Mouse (Mus musculus): ENCODE measurements around the gene Syap1. TPM values are rescaled to one million over a fixed set of nuclear protein-coding genes. Genes with fewer than 3 reads are reported as not detected.
"Not testable (repeated sequence)": the region's sequence is repeated elsewhere in the genome, so short reads cannot be mapped to it uniquely, and the experiment has no call there.

The Syap1 gene
- polyA plus RNA-seq, 1 experiment: 8.9 TPM

DNA sequence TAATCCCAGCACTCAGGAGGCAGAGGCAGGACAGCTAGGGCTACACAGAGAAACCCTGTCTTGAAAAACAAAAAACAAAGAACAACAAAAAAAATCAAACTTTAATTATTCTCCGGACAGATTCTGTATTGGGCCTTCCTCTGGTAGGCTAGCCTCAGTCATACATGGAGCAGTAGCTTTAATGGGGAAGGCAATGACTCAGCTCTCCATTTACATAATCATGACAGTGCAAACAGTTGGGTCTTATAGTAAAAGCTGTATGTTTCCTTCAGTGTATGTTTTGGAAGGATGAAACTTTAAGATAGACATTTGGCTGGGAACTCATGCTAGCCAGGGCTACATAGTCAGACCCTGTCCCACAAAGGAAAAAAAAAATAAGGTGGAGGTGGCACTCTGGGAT lies 39.6 kb downstream of the Syap1 start:
- Histone ChIP-seq H3K4me1 (ENCODE audit: control insufficient read depth, insufficient read depth, low read length) (no peaks in the 10 kb centered on the region), H3K4me3 (ENCODE audit: control insufficient read depth, low read depth, low read length) (no peak overlapping the region), H3K27ac (ENCODE audit: control insufficient read depth, insufficient read depth, low read depth, low read length) (no peak overlapping the region), H3K27me3 (ENCODE audit: control insufficient read depth, insufficient read depth, low read length) (no peaks in the 10 kb centered on the region), H3K36me3 (ENCODE audit: control insufficient read depth, insufficient read depth, low read length) (no peaks in the 10 kb centered on the region)
- TF ChIP-seq POLR2A (IDR thresholded peaks at IDR 0.05; ENCODE audit: control insufficient read depth, low read depth, low read length): no peak
- no peak for TF ChIP-seq CTCF (IDR thresholded peaks at IDR 0.05; ENCODE audit: control insufficient read depth, insufficient read depth, insufficient replicate concordance, low read depth, low read length)

DNA sequence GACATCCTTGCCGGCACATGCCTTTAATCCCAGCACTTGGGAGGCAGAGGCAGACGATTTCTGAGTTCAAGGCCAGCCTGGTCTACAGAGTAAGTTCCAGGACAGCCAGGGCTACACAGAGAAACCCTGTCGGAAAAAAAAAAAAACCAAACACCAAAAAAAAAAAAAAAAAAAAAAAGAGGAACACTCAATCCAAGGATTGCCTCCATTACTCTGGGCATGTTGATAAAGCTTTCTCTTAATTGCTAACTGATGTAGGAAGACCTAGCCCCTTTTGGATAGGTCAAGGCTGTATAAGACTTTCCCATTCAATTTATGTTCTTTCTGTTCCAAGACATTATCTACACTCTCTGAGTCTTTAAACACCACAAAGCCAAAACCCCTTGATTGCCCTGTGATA lies 42.7 kb downstream of the Syap1 start:
- TF ChIP-seq POLR2A (IDR thresholded peaks at IDR 0.05; ENCODE audit: control insufficient read depth, low read depth, low read length) (no peak), CTCF (IDR thresholded peaks at IDR 0.05; ENCODE audit: control insufficient read depth, insufficient read depth, insufficient replicate concordance, low read depth, low read length) (no peak)
- H3K4me1 ChIP-seq (ENCODE audit: control insufficient read depth, insufficient read depth, low read length): no peaks in the 10 kb centered on the region
- no peaks in the 10 kb centered on the region for H3K36me3 ChIP-seq (ENCODE audit: control insufficient read depth, insufficient read depth, low read length)
- H3K27ac ChIP-seq (ENCODE audit: control insufficient read depth, insufficient read depth, low read depth, low read length): no peak overlapping the region
- no peaks in the 10 kb centered on the region for H3K27me3 ChIP-seq (ENCODE audit: control insufficient read depth, insufficient read depth, low read length)
- no peak overlapping the region for H3K4me3 ChIP-seq (ENCODE audit: control insufficient read depth, low read depth, low read length)

DNA sequence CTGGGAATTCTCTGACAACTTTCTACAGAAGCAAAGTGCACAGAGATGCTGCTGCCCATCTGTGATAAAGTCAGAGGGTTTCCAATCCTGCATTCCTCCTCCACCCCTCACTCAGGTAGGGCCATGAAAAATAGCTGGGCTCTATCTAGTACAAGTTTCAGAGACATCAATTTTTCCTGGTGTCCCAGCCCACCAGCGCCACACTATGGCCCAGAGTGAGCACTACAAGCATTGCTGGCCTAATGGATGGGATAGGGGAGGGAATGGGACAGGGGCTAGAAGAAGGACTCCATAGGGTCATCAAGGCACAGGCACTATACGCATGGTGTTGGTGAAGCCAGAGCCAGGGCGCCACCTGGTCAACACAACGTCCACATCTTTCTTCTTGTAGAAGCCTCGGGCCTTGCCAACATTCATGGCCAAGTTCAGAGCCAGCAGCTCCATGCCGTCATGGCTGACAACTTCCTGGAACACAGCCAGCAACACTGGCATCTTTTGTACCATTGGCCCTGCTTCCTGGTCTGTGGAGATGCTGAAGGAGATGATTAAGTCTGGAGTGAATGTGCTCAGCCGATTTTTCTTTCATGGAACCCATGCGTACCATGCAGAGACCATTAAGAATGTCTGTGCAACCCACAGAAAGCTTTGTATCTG lies 43.7 kb downstream of the Syap1 start:
- no peaks in the 10 kb centered on the region for H3K36me3 ChIP-seq (ENCODE audit: control insufficient read depth, insufficient read depth, low read length)
- H3K27me3 ChIP-seq (ENCODE audit: control insufficient read depth, insufficient read depth, low read length): no peaks in the 10 kb centered on the region
- no peak overlapping the region for H3K27ac ChIP-seq (ENCODE audit: control insufficient read depth, insufficient read depth, low read depth, low read length)
- TF ChIP-seq POLR2A (IDR thresholded peaks at IDR 0.05; ENCODE audit: control insufficient read depth, low read depth, low read length) (no peak), CTCF (IDR thresholded peaks at IDR 0.05; ENCODE audit: control insufficient read depth, insufficient read depth, insufficient replicate concordance, low read depth, low read length) (no peak; the same call in 1 of the 2 replicates)
- no peak overlapping the region for H3K4me3 ChIP-seq (ENCODE audit: control insufficient read depth, low read depth, low read length)
- no peaks in the 10 kb centered on the region for H3K4me1 ChIP-seq (ENCODE audit: control insufficient read depth, insufficient read depth, low read length)

DNA sequence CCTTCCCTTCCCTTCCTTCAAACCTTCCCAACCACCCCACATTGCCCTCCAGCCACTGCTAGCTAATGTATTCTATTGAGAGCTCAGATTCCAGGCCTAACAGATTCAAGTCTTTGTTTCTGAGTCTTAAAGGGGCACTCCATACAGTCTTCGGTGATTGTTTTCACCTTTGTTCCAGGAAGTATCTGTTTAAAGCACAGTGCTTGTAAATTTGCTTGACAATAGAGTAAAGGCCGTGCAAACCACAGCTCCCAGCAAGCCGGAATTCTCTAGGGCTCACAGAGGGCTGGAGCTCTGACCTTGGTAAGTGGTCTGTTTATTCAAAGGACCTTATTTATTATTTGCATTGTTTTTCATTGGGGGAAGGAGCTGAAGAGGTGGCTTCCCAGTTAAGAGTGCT lies 56.1 kb downstream of the Syap1 start:
- H3K27ac ChIP-seq (ENCODE audit: control insufficient read depth, insufficient read depth, low read depth, low read length): no peak overlapping the region
- H3K27me3 ChIP-seq (ENCODE audit: control insufficient read depth, insufficient read depth, low read length): no peaks in the 10 kb centered on the region
- no peak for TF ChIP-seq CTCF (IDR thresholded peaks at IDR 0.05; ENCODE audit: control insufficient read depth, insufficient read depth, insufficient replicate concordance, low read depth, low read length)
- TF ChIP-seq POLR2A (IDR thresholded peaks at IDR 0.05; ENCODE audit: control insufficient read depth, low read depth, low read length): no peak
- no peaks in the 10 kb centered on the region for H3K4me1 ChIP-seq (ENCODE audit: control insufficient read depth, insufficient read depth, low read length)
- no peak overlapping the region for H3K4me3 ChIP-seq (ENCODE audit: control insufficient read depth, low read depth, low read length)
- no peaks in the 10 kb centered on the region for H3K36me3 ChIP-seq (ENCODE audit: control insufficient read depth, insufficient read depth, low read length)

DNA sequence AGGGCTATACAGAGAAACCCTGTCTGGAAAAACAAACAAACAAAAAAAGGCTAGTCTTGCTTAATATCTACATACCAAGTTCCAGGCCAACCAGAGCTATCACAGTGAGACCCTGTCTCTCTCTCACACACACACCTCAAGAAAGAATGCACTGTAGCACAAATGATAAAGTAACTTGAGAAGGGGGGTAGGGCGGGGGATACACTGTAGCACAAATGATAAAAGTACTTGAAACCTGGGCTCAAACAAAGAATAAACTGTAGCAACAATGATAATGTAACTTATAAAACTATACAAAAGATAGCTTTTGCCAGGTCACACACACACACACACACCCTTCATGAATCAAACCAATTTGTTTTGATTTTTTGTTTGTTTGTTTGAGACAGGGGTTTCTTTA lies 56.7 kb downstream of the Syap1 start:
- no peak for TF ChIP-seq POLR2A (IDR thresholded peaks at IDR 0.05; ENCODE audit: control insufficient read depth, low read depth, low read length)
- TF ChIP-seq CTCF (IDR thresholded peaks at IDR 0.05; ENCODE audit: control insufficient read depth, insufficient read depth, insufficient replicate concordance, low read depth, low read length): no peak
- no peaks in the 10 kb centered on the region for H3K4me1 ChIP-seq (ENCODE audit: control insufficient read depth, insufficient read depth, low read length)
- no peak overlapping the region for H3K27ac ChIP-seq (ENCODE audit: control insufficient read depth, insufficient read depth, low read depth, low read length)
- H3K36me3 ChIP-seq (ENCODE audit: control insufficient read depth, insufficient read depth, low read length): no peaks in the 10 kb centered on the region
- H3K27me3 ChIP-seq (ENCODE audit: control insufficient read depth, insufficient read depth, low read length): no peaks in the 10 kb centered on the region
- H3K4me3 ChIP-seq (ENCODE audit: control insufficient read depth, low read depth, low read length): no peak overlapping the region

DNA sequence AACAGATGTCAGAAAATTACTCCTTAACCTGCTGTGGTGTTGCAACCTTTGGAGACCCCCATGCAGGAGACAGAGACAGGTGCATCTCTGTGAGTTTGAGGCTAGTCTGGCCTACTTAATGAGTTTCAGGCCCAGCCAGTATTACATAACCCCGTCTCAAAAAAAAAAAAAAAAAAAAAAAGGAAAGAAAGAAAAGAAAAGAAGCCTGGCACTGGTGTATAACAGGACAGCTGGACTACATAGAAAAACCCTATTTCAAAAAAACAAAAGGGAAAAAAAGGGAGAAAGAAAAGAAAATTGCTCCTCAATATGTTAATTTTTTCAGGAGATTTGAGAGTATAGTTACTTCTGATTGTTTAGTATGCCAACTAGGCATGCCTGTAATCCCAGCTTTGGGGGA lies 57.2 kb downstream of the Syap1 start:
- Histone ChIP-seq H3K4me1 (ENCODE audit: control insufficient read depth, insufficient read depth, low read length) (no peaks in the 10 kb centered on the region), H3K36me3 (ENCODE audit: control insufficient read depth, insufficient read depth, low read length) (no peaks in the 10 kb centered on the region), H3K27ac (ENCODE audit: control insufficient read depth, insufficient read depth, low read depth, low read length) (no peak overlapping the region), H3K4me3 (ENCODE audit: control insufficient read depth, low read depth, low read length) (no peak overlapping the region), H3K27me3 (ENCODE audit: control insufficient read depth, insufficient read depth, low read length) (no peaks in the 10 kb centered on the region)
- TF ChIP-seq POLR2A (IDR thresholded peaks at IDR 0.05; ENCODE audit: control insufficient read depth, low read depth, low read length) (no peak), CTCF (IDR thresholded peaks at IDR 0.05; ENCODE audit: control insufficient read depth, insufficient read depth, insufficient replicate concordance, low read depth, low read length) (no peak)

DNA sequence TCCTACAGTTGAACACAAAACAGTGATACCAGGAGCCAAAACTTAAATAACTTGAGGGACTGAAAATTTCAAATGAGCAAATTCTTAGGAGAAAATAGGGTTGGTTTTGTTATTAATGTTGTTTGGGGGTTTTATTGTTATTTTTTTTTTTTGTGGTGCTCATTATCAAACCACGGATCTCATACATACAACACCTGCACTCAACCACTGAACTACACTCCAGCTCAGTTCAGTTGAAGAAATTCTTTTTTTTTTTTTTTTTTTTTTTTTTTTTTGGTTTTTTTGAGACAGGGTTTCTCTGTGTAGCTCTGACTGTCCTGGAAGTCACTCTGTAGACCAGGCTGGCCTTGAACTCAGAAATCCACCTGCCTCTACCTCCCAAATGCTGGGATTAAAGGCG lies 57.9 kb downstream of the Syap1 start:
- H3K27me3 ChIP-seq (ENCODE audit: control insufficient read depth, insufficient read depth, low read length); H3K36me3 ChIP-seq (ENCODE audit: control insufficient read depth, insufficient read depth, low read length); H3K27ac ChIP-seq (ENCODE audit: control insufficient read depth, insufficient read depth, low read depth, low read length); H3K4me3 ChIP-seq (ENCODE audit: control insufficient read depth, low read depth, low read length); H3K4me1 ChIP-seq (ENCODE audit: control insufficient read depth, insufficient read depth, low read length): not testable (repeated sequence)

DNA sequence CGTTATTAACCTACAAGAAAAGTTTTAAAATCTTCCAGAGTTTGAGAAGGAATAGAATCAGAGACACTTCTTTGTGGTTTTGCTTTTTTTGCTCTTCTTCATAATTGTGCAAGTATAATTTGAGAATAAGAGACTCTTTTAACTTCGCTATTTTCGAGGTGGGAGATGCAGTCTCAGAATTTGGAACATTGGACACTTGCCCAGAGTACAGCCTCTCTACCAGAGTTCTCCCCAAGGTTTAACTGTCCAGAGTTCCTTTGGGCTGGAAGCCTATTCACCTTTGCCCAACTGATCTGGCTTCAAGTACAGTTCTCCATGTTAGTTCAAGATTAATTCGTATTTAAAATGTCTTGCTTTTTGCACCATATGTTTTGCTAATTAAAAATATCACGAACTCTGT lies 58.5 kb downstream of the Syap1 start:
- Histone ChIP-seq H3K27ac (ENCODE audit: control insufficient read depth, insufficient read depth, low read depth, low read length) (peak overlapping the region; percentile 96), H3K27me3 (ENCODE audit: control insufficient read depth, insufficient read depth, low read length) (no peaks in the 10 kb centered on the region), H3K4me3 (ENCODE audit: control insufficient read depth, low read depth, low read length) (peak overlapping the region; percentile 94), H3K36me3 (ENCODE audit: control insufficient read depth, insufficient read depth, low read length) (no peaks in the 10 kb centered on the region), H3K4me1 (ENCODE audit: control insufficient read depth, insufficient read depth, low read length) (no peaks in the 10 kb centered on the region)
- no peak for TF ChIP-seq POLR2A (IDR thresholded peaks at IDR 0.05; ENCODE audit: control insufficient read depth, low read depth, low read length)
- TF ChIP-seq CTCF (IDR thresholded peaks at IDR 0.05; ENCODE audit: control insufficient read depth, insufficient read depth, insufficient replicate concordance, low read depth, low read length): no peak
